Mouse (Mus musculus) CH12.LX (cell line): Measurements from ENCODE around the gene Tshz3. TPM values are rescaled to one million over a fixed set of nuclear protein-coding genes. Genes with fewer than 3 reads are reported as not detected.

Source experiments
- DNase-seq: peaks from one replicate; pipeline ENCODE4 v3.0.0-alpha.2; 2013; ENCODE audit errors: extremely low read depth
- H3K27ac ChIP-seq: 2 replicates; pipeline ENCODE4 v1.5.1; 2012; ENCODE audit warnings: low read depth, mild to moderate bottlenecking, control low read depth, moderate library complexity; ENCODE audit not compliant: insufficient read depth
- H3K27me3 ChIP-seq: replicated peaks from 2 replicates; pipeline ENCODE3; 2012; ENCODE audit warnings: inconsistent platforms
- H3K36me3 ChIP-seq, 2 experiments: replicated peaks in 1 of 2; 2 replicates each; pipeline versions ENCODE3 to v1.6.1; 2012; ENCODE audit warnings: inconsistent platforms in 1 of 2, low read length in 1 of 2, mild to moderate bottlenecking in 1 of 2, mixed read lengths in 1 of 2, moderate library complexity in 1 of 2; ENCODE audit not compliant: control insufficient read depth in 1 of 2, insufficient read depth in 1 of 2
- H3K4me1 ChIP-seq, 2 experiments: 2 replicates each; pipeline ENCODE4 v1.6.1; 2012; ENCODE audit warnings: inconsistent platforms in 1 of 2, moderate library complexity in 1 of 2; ENCODE audit not compliant: insufficient read depth in 2 of 2, control insufficient read depth in 1 of 2
- H3K4me2 ChIP-seq: 2 replicates; pipeline ENCODE4 v1.6.1; 2012; ENCODE audit warnings: low read depth, mild to moderate bottlenecking, control low read depth; ENCODE audit not compliant: poor library complexity, insufficient read depth, severe bottlenecking
- H3K4me3 ChIP-seq, 3 experiments: fragments of 150-350 bp in 1 of 3; sonication (generic) in 1 of 3; replicated peaks in 1 of 3; 2 replicates each; pipeline versions ENCODE3 to v1.5.1; 2011 to 2012; ENCODE audit warnings: low read depth in 2 of 3, low read length in 2 of 3, mild to moderate bottlenecking in 2 of 3, moderate library complexity in 2 of 3, control low read depth in 1 of 3, improper control_type of control experiment in 1 of 3, inconsistent platforms in 1 of 3, mixed read lengths in 1 of 3; ENCODE audit not compliant: poor library complexity in 1 of 3
- H3K79me2 ChIP-seq: replicated peaks from 2 replicates; pipeline ENCODE4 v1.6.1; 2012; ENCODE audit warnings: mild to moderate bottlenecking, moderate library complexity; ENCODE audit not compliant: control insufficient read depth, poor library complexity, insufficient read depth, severe bottlenecking; ENCODE audit errors: extremely low read depth
- H3K9ac ChIP-seq: 2 replicates; pipeline ENCODE4 v1.6.1; 2012; ENCODE audit warnings: low read depth, mild to moderate bottlenecking, control low read depth, moderate library complexity; ENCODE audit not compliant: insufficient read depth
- H3K9me3 ChIP-seq: replicated peaks from 2 replicates; pipeline ENCODE3; 2012; ENCODE audit warnings: low read length, inconsistent platforms, mixed read lengths
- BHLHE40 ChIP-seq: IDR thresholded peaks from 2 replicates; pipeline ENCODE4 v1.6.1; 2011; ENCODE audit warnings: mild to moderate bottlenecking, low read depth, low read length, improper control_type of control experiment
- CHD1 ChIP-seq: IDR thresholded peaks from 2 replicates; pipeline ENCODE4 v1.6.1; 2012; ENCODE audit warnings: low read depth, low read length, improper control_type of control experiment, inconsistent platforms
- CHD2 ChIP-seq: IDR thresholded peaks from 2 replicates; pipeline ENCODE4 v1.6.1; 2011; ENCODE audit warnings: low read length, improper control_type of control experiment
- CTCF ChIP-seq, 2 experiments: IDR thresholded peaks in 1 of 2; conservative IDR thresholded peaks in 1 of 2; 2 replicates each; pipeline ENCODE4 v1.5.1; 2011 to 2012; ENCODE audit warnings: low read depth in 2 of 2, low read length in 2 of 2, improper control_type of control experiment in 1 of 2, inconsistent platforms in 1 of 2, mild to moderate bottlenecking in 1 of 2, moderate library complexity in 1 of 2
- ETS1 ChIP-seq: conservative IDR thresholded peaks from 2 replicates; pipeline ENCODE4 v1.6.1; 2012; ENCODE audit warnings: low read depth, mild to moderate bottlenecking, inconsistent platforms, low read length, improper control_type of control experiment, moderate library complexity
- GABPA ChIP-seq: IDR thresholded peaks from 2 replicates; pipeline ENCODE4 v1.6.1; 2012; ENCODE audit warnings: low read depth, low read length, improper control_type of control experiment, inconsistent platforms; ENCODE audit not compliant: insufficient replicate concordance
- HCFC1 ChIP-seq: IDR thresholded peaks from 2 replicates; pipeline ENCODE4 v1.6.1; 2012; ENCODE audit warnings: low read depth, mild to moderate bottlenecking, inconsistent platforms, low read length, improper control_type of control experiment
- JUND ChIP-seq: conservative IDR thresholded peaks from 2 replicates; pipeline ENCODE4 v1.6.1; 2011; ENCODE audit warnings: low read depth, low read length, improper control_type of control experiment
- KAT2A ChIP-seq: IDR thresholded peaks from 2 replicates; pipeline ENCODE4 v1.6.1; 2012; ENCODE audit warnings: low read length, improper control_type of control experiment, inconsistent platforms; ENCODE audit not compliant: insufficient replicate concordance
- MEF2A ChIP-seq: IDR thresholded peaks from 2 replicates; pipeline ENCODE4 v1.6.1; 2014; ENCODE audit warnings: low read depth, mild to moderate bottlenecking, inconsistent platforms, low read length, improper control_type of control experiment, borderline replicate concordance
- MYC ChIP-seq: IDR thresholded peaks from 2 replicates; pipeline ENCODE4 v1.6.1; 2011; ENCODE audit warnings: low read depth, mild to moderate bottlenecking, improper control_type of control experiment, low read length
- NELFE ChIP-seq: IDR thresholded peaks from 2 replicates; pipeline ENCODE4 v1.6.1; 2011; ENCODE audit warnings: low read depth, low read length, improper control_type of control experiment
- NRF1 ChIP-seq: IDR thresholded peaks from 2 replicates; pipeline ENCODE4 v1.6.1; 2014; ENCODE audit warnings: low read depth, mild to moderate bottlenecking, inconsistent platforms, low read length, improper control_type of control experiment, moderate library complexity
- PAX5 ChIP-seq: IDR thresholded peaks from 2 replicates; pipeline ENCODE4 v1.6.1; 2012; ENCODE audit warnings: low read length, inconsistent platforms, mixed read lengths
- POLR2A ChIP-seq: IDR thresholded peaks from 2 replicates; pipeline ENCODE4 v1.6.1; 2011; ENCODE audit warnings: low read depth, mild to moderate bottlenecking, improper control_type of control experiment, low read length
- POLR2AphosphoS2 ChIP-seq: IDR thresholded peaks from 2 replicates; pipeline ENCODE4 v1.6.1; 2011; ENCODE audit warnings: low read depth, low read length, improper control_type of control experiment
- RCOR1 ChIP-seq: conservative IDR thresholded peaks from 2 replicates; pipeline ENCODE4 v1.6.1; 2012; ENCODE audit warnings: low read depth, mild to moderate bottlenecking, inconsistent platforms, low read length, improper control_type of control experiment
- SIN3A ChIP-seq: IDR thresholded peaks from 2 replicates; pipeline ENCODE4 v1.6.1; 2012; ENCODE audit warnings: low read length, improper control_type of control experiment, inconsistent platforms
- SMC3 ChIP-seq: IDR thresholded peaks from 2 replicates; pipeline ENCODE4 v1.6.1; 2011; ENCODE audit warnings: low read depth, low read length, improper control_type of control experiment
- TCF12 ChIP-seq: IDR thresholded peaks from 2 replicates; pipeline ENCODE4 v1.6.1; 2014; ENCODE audit warnings: low read depth, mild to moderate bottlenecking, inconsistent platforms, low read length, improper control_type of control experiment
- UBTF ChIP-seq: IDR thresholded peaks from 2 replicates; pipeline ENCODE4 v1.6.1; 2012; ENCODE audit warnings: low read depth, mild to moderate bottlenecking, inconsistent platforms, low read length, improper control_type of control experiment, moderate library complexity
- USF1 ChIP-seq: IDR thresholded peaks from 2 replicates; pipeline ENCODE4 v1.6.1; 2014; ENCODE audit warnings: low read depth, mild to moderate bottlenecking, inconsistent platforms, low read length, improper control_type of control experiment
- USF2 ChIP-seq: conservative IDR thresholded peaks from 2 replicates; pipeline ENCODE4 v1.6.1; 2011; ENCODE audit warnings: low read depth, low read length, improper control_type of control experiment
- ZC3H11A ChIP-seq: IDR thresholded peaks from 2 replicates; pipeline ENCODE4 v1.6.1; 2012; ENCODE audit warnings: low read depth, mild to moderate bottlenecking, inconsistent platforms, low read length, improper control_type of control experiment
- ZKSCAN1 ChIP-seq: IDR thresholded peaks from 2 replicates; pipeline ENCODE4 v1.6.1; 2012; ENCODE audit warnings: low read depth, inconsistent platforms, low read length, improper control_type of control experiment, borderline replicate concordance
- ZMIZ1 ChIP-seq: IDR thresholded peaks from 2 replicates; pipeline ENCODE4 v1.6.1; 2012; ENCODE audit warnings: low read depth, mild to moderate bottlenecking, inconsistent platforms, low read length, improper control_type of control experiment
- dilution Hi-C: fragments of 300-500 bp; cut with MboI; formaldehyde crosslinking; loops from 2 replicates; pipeline ENCODE4 v1.14.3; 2020; ENCODE audit warnings: low sequenced_read_pairs; ENCODE audit not compliant: extremely low pct_unique_long_range_greater_than_20kb, extremely low pct_ligation_motif_present
- in situ Hi-C: fragments of 300-500 bp; cut with MboI; formaldehyde crosslinking; loops from 3 replicates; pipeline ENCODE4 v1.14.3; 2019; ENCODE audit warnings: low sequenced_read_pairs, low pct_ligation_motif_present, low pct_unique_long_range_greater_than_20kb, mixed read lengths
- polyA plus RNA-seq: library from polyadenylated mRNA; unstranded; fragments of >175 nt; gene quantifications from 2 replicates; pipeline ENCODE4 v1.2.1, GENCODE M21; 2012; ENCODE audit warnings: low read depth; ENCODE audit not compliant: insufficient read length
- total RNA-seq, 2 experiments: library from RNA; depleted of rRNA; stranded (reverse); fragments of 300-350 nt in 1 of 2; fragments of >200 nt in 1 of 2; gene quantifications; 2 replicates each; pipeline ENCODE4 v1.2.3; 2012 to 2014

Gene Tshz3
- total and polyA plus RNA-seq, 3 experiments: not detected

DNA sequence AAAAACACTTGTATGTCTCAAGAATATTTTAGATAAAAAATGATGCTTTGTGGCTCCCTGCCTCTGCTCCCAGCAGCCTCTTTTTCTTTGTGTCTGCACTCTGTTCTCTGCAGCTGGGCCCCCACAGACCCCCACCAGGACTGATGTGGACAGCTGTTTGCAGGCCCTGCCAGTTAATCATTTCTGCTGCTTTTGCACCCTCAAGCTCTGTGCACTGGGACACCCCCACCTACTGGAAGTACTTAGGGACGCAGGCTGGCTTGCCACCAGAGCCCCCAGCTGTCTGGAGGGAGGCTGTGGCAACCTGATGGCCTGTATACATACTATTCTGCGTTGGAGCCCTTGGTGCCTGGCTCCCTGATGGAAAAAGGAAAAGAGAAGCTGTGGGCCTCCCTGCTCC lies 11.3 kb downstream of the Tshz3 start:
- no peak overlapping the region for H3K9ac ChIP-seq
- H3K4me1 ChIP-seq: no peaks in the 10 kb centered on the region
- H3K79me2 ChIP-seq: no peaks in the 10 kb centered on the region
- TF ChIP-seq NRF1 (no peak), CTCF (conservative IDR thresholded peaks at IDR 0.05 in 1 of 2, IDR thresholded peaks at IDR 0.05 in 1 of 2; ENCODE audit: low read depth in 2 of 2, low read length in 2 of 2) (no peak), HCFC1 (no peak), RCOR1 (no peak), JUND (no peak)
- no peak overlapping the region for H3K4me3 ChIP-seq
- H3K27me3 ChIP-seq: no peaks in the 10 kb centered on the region
- no peaks in the 10 kb centered on the region for H3K36me3 ChIP-seq
- dilution Hi-C loops: no loop called here
- in situ Hi-C loops: no loop called here
- DNase-seq: no peak
- H3K27ac ChIP-seq: no peak overlapping the region
- H3K9me3 ChIP-seq: peaks cover 70% of the 10 kb centered on the region
- H3K4me2 ChIP-seq: no peak overlapping the region

GRCm38 (mm10) chr7:36709974-36710373 lies 12.1 kb downstream of the Tshz3 start:
- dilution Hi-C loops: no loop called here

GRCm38 (mm10) chr7:36710387-36710786 lies 12.5 kb downstream of the Tshz3 start:
- in situ Hi-C loops: no loop called here
- H3K27me3 ChIP-seq: no peaks in the 10 kb centered on the region
- H3K4me3 ChIP-seq: no peak overlapping the region
- H3K79me2 ChIP-seq: no peaks in the 10 kb centered on the region
- TF ChIP-seq UBTF (no peak), ETS1 (no peak), JUND (no peak), MEF2A (no peak), CHD2 (no peak), RCOR1 (no peak), KAT2A (no peak), NRF1 (no peak), HCFC1 (no peak), SMC3 (no peak), POLR2AphosphoS2 (no peak), ZKSCAN1 (no peak), POLR2A (no peak), CHD1 (no peak), USF1 (no peak)
- TF ChIP-seq, all 38 proteins: peak for 0
- no peaks in the 10 kb centered on the region for H3K4me1 ChIP-seq
- dilution Hi-C loops: no loop called here
- no peaks in the 10 kb centered on the region for H3K36me3 ChIP-seq
- H3K4me2 ChIP-seq: no peak overlapping the region
- no peak for DNase-seq
- H3K27ac ChIP-seq: no peak overlapping the region
- no peak overlapping the region for H3K9ac ChIP-seq
- H3K9me3 ChIP-seq: peaks cover 77% of the 10 kb centered on the region

More at GRCm38 (mm10) chr7:36709974-36710373, 12.1 kb downstream of the Tshz3 start:
- Histone ChIP-seq H3K27me3 (no peaks in the 10 kb centered on the region), H3K4me2 (no peak overlapping the region), H3K27ac (no peak overlapping the region), H3K36me3 (no peaks in the 10 kb centered on the region), H3K9me3 (peaks cover 76% of the 10 kb centered on the region), H3K79me2 (no peaks in the 10 kb centered on the region), H3K9ac (no peak overlapping the region), H3K4me1 (no peaks in the 10 kb centered on the region), H3K4me3 (no peak overlapping the region)
- DNase-seq: no peak
- TF ChIP-seq GABPA: no peak
- TF ChIP-seq MYC: no peak
- TF ChIP-seq BHLHE40: no peak
- no peak for TF ChIP-seq SIN3A
- TF ChIP-seq USF2: no peak
- TF ChIP-seq ZC3H11A: no peak
- TF ChIP-seq UBTF: no peak
- no peak for TF ChIP-seq PAX5
- TF ChIP-seq TCF12: no peak
- no peak for TF ChIP-seq POLR2A
- TF ChIP-seq HCFC1: no peak
- no peak for TF ChIP-seq NELFE
- no peak for TF ChIP-seq USF1
- TF ChIP-seq ZMIZ1: no peak
- in situ Hi-C loops: no loop called here
